Mouse (Mus musculus) ovary, postnatal 14 days (tissue): ENCODE measurements around the gene Setd5.

Experiments used
- DNase-seq: peaks from one replicate; pipeline ENCODE4 v3.0.0; 2022; ENCODE audit warnings: low spot score

Setd5 gene

DNA sequence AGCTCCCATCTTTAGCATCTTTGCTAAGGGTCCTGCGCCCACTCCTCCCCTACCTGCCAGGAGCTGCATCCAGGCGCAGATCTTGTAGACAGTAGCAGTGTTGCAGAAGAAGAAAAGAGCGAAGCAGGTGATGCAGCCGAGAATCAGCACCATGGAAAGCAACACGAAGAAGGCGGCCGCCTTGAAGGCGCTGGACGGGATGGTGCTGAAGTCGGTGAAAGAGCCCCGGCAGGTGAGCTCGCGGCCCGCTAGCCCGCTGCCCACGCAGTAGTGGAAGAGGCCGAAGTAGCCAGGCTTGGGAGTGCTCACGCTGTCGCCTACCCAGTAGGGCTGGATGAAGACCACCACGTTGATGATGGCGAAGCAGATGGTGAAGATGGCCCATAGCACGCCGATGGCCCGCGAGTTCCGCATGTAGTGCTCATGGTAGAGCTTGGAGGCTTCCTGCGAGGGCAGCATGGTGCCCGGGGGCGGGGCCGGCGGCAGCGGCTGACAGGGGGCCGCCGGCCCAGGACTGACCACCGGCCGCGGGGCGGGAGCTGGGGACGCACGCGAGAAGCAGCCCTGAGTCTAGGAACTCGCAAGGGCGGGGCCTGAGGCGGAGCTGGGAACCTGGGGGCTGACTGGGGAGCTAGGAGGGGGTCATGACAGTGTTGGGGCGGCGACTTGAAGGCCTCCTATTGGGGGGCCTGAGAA is 116.7 kb downstream of the Setd5 start:
- DNase-seq: peak; percentile 46

DNA sequence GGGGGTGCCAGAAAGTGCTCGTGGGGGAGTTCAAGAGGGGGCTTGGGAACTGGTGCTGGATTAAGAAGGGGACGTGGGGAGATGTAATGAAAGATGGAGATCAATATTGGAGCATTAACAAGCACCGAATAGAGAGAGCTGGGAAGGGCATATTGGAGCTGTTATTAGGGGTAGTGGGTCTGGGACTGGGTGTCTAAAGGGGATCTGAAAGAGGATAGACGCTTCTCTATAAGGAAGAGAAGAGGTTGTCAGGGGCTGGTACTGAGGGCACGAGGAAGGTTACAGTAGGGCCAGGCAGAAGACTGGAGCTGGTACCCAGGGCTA is 117.3 kb downstream of the Setd5 start:
- no peak for DNase-seq

DNA sequence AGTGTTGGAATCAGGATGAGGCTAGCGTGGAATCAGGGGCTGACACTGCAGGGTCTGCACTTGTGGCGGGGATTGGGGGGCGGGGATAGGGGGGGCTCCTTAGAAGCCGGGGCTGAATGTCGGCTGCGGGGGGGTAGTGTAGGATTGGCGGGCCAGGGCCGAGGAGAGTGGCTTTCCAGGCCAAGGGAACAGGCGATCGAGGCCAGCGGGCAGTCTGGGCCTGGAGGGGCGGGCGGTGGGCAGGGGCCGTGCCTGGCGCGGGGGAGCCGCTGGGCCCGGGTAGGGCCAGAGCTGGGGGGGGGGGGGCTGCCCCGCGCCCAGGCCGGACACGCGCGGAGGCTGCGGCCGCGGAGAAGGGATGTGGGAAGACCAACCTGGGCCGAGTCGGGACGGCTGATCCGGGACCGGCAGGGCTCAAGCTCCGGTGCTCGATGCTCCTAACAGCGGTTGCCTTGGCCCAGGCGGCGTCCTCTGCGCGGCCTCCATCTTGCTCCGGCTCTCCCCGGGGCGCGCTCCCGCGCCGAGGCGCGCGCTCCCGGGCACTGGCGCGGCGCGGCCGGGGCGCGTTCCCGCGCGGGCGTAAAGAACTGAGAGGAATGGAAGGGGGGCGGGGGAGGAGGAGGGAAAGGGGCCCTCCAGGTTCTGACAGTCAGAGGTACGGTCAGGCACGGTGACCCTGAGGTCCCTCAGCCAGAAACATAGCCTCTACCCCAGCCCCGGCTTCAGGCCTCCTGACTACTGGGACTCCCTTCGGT is 117.9 kb downstream of the Setd5 start, which contains the start of gene Lhfpl4:
TSS of gene Lhfpl4 (minus strand) at position 544 of the 755 bp plus-strand sequence.
- DNase-seq: no peak

DNA sequence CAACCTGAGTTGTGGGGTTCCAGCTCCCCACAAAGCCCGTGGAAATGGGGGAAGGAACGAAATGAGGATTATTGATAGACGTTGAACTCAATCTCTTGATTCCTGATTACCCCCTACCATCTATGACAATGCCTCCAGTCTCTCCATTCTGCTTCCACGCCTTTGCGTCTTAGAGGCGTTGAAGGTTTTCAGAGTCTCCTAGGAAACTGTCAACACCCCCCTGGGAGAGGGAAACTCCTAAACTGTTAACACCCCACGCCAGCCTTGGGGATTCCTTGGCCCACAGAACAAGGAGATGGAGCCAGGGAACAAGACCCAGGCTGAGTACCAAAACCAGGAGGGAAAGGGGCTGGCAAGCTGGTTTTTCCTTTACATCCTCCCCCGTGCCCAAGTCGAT is 118.4 kb downstream of the Setd5 start:
- DNase-seq: no peak
